In genomic region chr9:102955866-102956265, GRCm38 (mm10) we compare ENCODE assay signal across 30 mouse cellular contexts.
"Had no signal": no experiment of that assay in that cellular context is flagged by ENCODE, and none has a peak within 500 bp of the region (broad histone marks: within the 10 kb centered on the region; RNA-seq: fewer than 3 reads in every experiment).

No protein-coding gene starts in this region.

- H3K27me3 ChIP-seq: heart, embryonic 12.5 days; heart, embryonic 13.5 days; hindbrain, embryonic 12.5 days; hindbrain, embryonic 13.5 days; hindbrain, embryonic 15.5 days; intestine, embryonic 15.5 days; kidney, embryonic 15.5 days had no signal

- H3K9me3 ChIP-seq: heart, embryonic 13.5 days; heart, embryonic 15.5 days; hindbrain, embryonic 10.5 days; hindbrain, embryonic 12.5 days; hindbrain, embryonic 13.5 days; hindbrain, embryonic 15.5 days; intestine, embryonic 15.5 days; kidney, embryonic 15.5 days had no signal

- H3K36me3 ChIP-seq: heart, embryonic 12.5 days; heart, embryonic 13.5 days; heart, embryonic 15.5 days; hindbrain, embryonic 10.5 days; hindbrain, embryonic 12.5 days; hindbrain, embryonic 13.5 days; hindbrain, embryonic 15.5 days; intestine, embryonic 15.5 days; kidney, embryonic 15.5 days had no signal

- H3K4me1 ChIP-seq: heart, embryonic 13.5 days; heart, embryonic 15.5 days; hindbrain, embryonic 13.5 days; hindbrain, embryonic 15.5 days; intestine, embryonic 15.5 days; kidney, embryonic 15.5 days had no signal

- H3K27ac ChIP-seq: heart, embryonic 13.5 days; heart, embryonic 15.5 days; hindbrain, embryonic 10.5 days; hindbrain, embryonic 12.5 days; hindbrain, embryonic 13.5 days; hindbrain, embryonic 14.5 days; hindbrain, embryonic 15.5 days; hindbrain, postnatal 0 days; intestine, embryonic 15.5 days; kidney, embryonic 15.5 days; kidney, postnatal 0 days; layer of hippocampus, adult 2 months; left cerebral cortex, adult 2 months had no signal

- DNase-seq: heart, postnatal 10 days; heart, postnatal 14 days; heart, postnatal 36 days; heart, postnatal 4 days; kidney, adult 11 months; kidney, adult 18-20 months; kidney, adult 2 months; kidney, adult 8-10 months; kidney, adult 9 months; kidney, postnatal 10 days; kidney, postnatal 14 days; kidney, postnatal 25 days; kidney, postnatal 36 days; kidney, postnatal 4 days; layer of hippocampus, adult 9-11 months; layer of hippocampus, postnatal 36 days had no signal

- H3K4me3 ChIP-seq: heart, embryonic 12.5 days; heart, embryonic 13.5 days; heart, embryonic 15.5 days; hindbrain, embryonic 10.5 days; hindbrain, embryonic 12.5 days; hindbrain, embryonic 13.5 days; hindbrain, embryonic 15.5 days; intestine, embryonic 15.5 days; kidney, embryonic 15.5 days; layer of hippocampus, adult 2 months; left cerebral cortex, adult 2 months had no signal
